Mouse (Mus musculus) kidney, adult 8-10 months (tissue): ENCODE measurements at regions not wholly inside any gene's neighbourhood (a gene's known extent, or its start where the extent isn't known, plus 50 kb on each side); places are given as distances from the start of the nearest gene placed in this dataset.

Experiments
- DNase-seq, 2 experiments: peaks; one replicate each; pipeline ENCODE4 v3.0.0; 2022

GRCm38 (mm10) chr4:69739833-69740510, 670.3 kb downstream of the Cdk5rap2 start:
- no peak for DNase-seq
